Mouse (Mus musculus): Measurements from ENCODE around the gene Tnks2. TPM values are rescaled to one million over a fixed set of nuclear protein-coding genes. Genes with fewer than 3 reads are reported as not detected.

The Tnks2 gene
- polyA plus RNA-seq, 1 experiment, result 56.5 TPM

DNA sequence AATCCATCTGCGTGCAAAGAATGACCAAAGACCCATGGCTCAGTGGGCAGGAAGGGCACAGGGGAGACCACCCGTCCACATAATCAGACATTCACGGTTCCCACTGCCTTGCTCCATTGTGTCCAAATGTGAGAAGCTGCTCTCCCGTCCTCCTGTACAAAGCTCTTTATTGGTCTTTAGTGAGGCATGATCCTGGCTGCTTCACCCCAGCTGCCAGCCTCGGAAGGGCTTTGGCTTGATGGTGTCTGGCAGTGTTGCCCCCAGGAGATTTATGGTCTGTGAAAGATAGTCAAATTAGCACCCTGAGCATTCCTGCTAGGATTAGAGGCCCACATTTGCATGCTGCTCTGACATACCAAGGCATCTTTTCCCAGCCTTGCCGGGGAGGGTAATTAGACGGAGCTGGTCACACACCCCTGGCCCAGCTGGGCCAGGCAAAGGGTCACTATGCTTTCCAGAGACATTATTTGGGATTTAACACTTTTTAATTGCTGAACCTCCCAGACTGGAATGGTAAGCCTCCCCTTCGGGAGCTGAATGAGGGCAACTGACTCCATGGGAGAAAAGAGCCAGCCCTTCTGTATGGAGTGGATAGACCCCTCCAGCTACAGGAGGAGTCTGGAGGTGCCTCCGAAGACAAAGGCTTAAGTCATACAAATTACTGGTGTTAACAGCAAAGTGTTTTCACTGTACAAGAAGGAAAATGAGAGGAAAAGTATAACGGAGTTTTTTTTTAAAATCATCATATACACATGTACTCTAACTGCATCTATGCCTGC lies 62.9 kb downstream of the Tnks2 start:
- DNase-seq (ENCODE audit: low spot score), result no peak

DNA sequence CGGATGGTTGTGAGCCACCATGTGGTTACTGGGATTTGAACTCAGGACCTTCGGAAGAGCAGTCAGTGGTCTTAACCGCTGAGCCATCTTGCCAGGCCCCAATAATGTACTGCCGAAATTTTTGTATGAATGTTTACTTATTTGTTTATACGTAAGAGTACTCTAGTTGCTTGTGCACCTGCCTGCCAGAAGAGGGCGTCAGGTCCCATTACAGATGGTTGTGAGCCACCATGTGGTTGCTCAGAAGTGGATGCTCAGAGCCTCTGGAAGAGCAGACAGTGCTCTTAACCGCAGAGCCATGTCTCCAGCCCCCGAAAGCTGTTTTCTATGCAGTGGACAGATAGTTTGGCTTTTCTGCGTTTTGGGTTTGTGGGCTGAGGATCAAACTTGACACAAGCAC lies 63.7 kb downstream of the Tnks2 start:
- no peak for DNase-seq (ENCODE audit: low spot score)

- no peak for DNase-seq (ENCODE audit: low spot score)
Observed at GRCm38 (mm10) chr19:36903377-36903776, 69.3 kb downstream of the Tnks2 start.

DNA sequence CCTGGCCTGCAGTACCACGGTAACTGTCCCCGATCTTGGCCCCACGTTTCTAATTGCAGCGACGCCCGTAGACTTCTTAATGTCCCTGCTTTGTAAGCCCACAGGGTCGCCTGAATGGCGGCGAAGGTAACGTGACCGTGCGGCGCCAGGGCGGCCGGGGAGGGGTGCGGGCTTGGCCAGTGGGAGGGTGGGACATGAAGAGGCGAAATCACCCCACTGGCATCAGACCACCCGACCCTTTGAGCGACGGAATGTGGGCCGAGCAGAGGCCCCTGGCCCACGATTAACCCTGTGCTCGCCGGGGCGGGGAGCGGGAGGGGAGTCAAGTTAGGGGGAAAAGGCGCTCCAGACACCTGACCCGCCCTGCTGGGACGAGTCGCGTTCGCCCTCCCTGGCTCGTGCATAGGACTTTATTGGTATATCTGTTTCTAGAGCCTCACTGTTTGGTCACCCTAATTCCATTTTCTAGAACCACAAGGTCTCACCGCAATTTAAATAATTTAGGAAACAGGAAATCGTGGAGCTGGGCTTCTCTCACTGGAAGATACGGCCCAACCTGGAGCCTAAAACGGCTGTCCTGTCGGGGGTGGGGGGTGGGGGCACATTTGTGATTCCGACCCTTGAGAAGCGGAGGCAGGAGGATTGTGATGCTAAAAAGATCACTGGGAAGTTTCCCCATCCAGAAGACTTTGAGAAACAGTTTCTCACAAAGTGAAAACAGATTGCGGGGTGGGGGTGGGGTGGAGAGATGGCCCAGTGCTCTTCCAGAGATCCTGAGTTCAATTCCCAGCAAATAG lies 70.4 kb downstream of the Tnks2 start:
- DNase-seq (ENCODE audit: low spot score), result no peak

GRCm38 (mm10) chr19:36909150-36909549 lies 75.1 kb downstream of the Tnks2 start:
- DNase-seq (ENCODE audit: low spot score), result no peak

DNA sequence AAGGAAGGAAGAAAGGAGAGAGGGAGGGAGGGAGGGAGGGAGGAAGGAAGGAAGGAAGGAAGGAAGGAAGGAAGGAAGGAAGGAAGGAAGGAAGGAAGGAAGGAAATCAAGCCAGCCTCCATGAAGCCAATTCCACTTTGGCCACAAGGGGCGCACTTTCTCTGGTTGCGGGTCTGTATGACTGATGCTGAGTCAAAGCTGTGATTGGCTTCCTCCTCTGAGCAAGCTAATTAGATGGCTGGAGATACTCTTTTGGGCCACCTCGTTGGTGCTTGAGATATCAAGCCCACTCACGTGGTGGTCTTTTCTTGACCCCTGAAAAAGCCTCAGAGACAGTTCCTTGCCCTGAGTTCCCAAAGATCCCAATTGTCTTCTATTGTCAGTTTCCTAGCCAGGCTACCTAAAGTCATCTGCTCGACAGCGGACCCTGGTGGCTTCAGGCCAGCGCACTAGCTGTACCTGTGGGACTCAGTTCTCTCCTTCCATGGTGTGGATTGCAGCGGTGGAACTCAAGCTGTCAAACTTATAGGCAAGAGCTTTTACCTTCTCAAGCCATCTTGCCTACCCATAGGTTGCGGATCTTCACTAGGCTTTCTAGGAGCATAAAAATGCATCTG lies 75.8 kb downstream of the Tnks2 start:
- no peak for DNase-seq (ENCODE audit: low spot score)

DNA sequence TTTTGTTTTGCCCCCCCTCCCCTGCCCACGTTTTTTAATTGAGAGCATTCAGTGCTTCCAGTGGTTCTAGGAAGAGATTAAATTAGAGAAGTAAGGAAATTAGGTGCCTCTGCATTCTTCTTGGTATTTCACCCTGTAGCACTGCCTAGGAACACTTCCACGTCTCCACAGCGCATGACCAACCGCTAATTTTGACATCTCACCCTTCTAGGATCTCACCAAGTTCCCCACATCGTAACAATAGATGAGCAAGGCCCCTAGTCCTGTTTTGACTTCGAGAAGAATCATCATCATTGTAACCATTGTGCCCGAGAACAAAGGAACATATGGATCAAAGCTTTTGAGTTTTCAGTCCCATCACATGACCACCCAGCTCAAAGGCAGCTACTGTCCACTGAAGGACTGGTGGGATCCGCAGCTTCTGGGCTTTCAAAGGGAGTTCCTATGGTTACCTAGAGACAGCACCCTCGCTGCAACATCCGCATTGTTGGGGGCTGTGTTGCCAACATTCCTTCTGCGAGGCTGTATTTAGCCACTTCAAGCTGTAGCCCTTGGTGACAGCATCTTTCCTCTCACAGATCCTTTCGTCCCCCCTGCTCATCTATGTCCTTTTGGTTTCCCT lies 76.5 kb downstream of the Tnks2 start:
- DNase-seq (ENCODE audit: low spot score), result no peak

GRCm38 (mm10) chr19:36913064-36913463 lies 79.0 kb downstream of the Tnks2 start:
- DNase-seq (ENCODE audit: low spot score), result no peak

GRCm38 (mm10) chr19:36916206-36916605 lies 82.2 kb downstream of the Tnks2 start:
- DNase-seq (ENCODE audit: low spot score), result no peak

- no peak for DNase-seq (ENCODE audit: low spot score)
Observed at GRCm38 (mm10) chr19:36916876-36917389, 82.9 kb downstream of the Tnks2 start.

GRCm38 (mm10) chr19:36918441-36919301 lies 84.6 kb downstream of the Tnks2 start:
- DNase-seq (ENCODE audit: low spot score), result peak; percentile 64

DNA sequence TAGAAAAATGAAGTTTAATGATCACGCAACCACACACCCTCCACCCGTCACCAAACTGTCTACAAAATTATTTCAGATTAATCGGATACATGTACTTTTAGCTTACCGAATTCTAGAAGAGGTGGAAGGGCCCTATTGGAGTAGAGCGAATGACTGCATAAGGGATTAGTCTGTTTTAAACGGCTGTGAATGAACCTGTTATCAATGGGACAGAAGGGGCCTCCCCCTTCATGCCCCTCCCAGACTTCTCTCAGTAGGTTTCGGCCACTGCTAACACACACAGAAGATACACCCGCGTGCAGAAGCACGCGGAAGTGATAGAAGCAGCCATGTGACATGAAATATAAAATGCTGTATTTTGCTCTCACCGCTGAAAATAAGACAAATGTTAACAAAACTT lies 85.4 kb downstream of the Tnks2 start, which contains the start of gene Fgfbp3:
TSS of gene Fgfbp3 (minus strand) at position 150 of the 400 bp plus-strand sequence.
- DNase-seq (ENCODE audit: low spot score), result no peak

DNA sequence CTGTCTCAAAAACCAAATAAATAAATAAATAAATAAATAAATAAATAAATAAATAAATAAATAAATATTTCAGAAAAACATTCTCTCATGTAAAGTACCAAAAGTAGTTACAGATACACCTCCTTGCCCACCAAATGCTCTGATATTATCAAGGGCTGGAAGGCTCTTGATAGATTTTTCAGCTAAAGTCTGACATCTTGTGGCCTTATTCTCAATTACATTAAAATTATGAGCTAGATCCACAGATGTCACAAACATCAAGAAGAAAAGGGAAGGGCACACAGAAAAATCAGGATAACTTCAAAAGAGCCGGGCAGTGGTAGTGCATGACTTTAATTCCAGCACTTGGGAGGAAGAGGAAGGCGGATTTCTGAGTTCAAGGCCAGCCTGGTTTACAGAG lies 88.0 kb downstream of the Tnks2 start:
- DNase-seq (ENCODE audit: low spot score), result no peak

- no peak for DNase-seq (ENCODE audit: low spot score)
Observed at GRCm38 (mm10) chr19:36922936-36923335, 88.9 kb downstream of the Tnks2 start.

DNA sequence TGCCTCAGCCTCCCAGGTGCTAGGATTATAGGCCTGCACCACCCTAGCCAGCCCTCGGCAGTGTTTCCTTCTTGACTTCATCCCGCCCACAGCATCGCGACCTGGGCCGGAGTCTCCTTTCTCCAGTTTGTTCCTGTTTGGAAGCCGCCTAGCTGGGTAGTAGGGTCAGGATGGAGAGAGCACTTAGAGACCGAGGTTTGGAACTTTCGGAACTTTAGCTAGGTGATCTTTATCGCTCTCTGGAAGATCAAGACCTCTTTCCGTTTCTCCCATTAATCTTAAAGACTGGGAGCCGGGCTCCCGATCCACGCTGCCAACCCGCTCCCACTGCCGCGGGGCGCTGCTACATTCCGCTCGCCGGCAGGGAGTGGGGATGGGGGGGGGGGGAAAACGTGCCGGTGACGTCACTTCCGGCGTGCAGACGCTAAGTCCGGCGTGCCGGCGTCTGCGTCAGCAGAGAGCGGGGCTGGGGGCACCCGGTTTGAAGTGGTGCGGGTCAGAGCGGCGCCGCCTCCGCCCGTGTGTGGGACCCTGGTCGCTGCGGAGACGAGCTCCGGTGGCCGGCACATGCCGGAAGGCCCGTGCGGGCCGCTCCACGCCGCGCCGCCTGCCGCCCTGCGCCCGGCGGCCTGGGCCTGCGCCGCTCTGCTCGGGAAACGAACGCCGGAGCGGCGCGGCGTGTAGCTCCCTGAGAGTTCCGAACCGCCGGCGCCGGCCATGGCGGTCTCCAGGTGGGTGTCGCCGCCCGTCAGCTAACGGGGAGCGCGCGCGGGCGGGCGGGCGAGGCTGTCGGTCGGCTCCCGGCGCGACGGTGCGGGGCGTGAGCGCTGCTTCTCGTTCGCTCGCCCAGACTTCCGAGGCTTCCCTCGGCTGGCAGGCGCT lies 91.9 kb downstream of the Tnks2 start, which contains the start of gene Btaf1:
TSS of gene Btaf1 (plus strand) at position 409 of the 882 bp plus-strand sequence.
- peak; percentile 82 for DNase-seq (ENCODE audit: low spot score)

- no peak for DNase-seq (ENCODE audit: low spot score)
Observed at GRCm38 (mm10) chr19:36926553-36927236, 92.7 kb downstream of the Tnks2 start.

- DNase-seq (ENCODE audit: low spot score), result no peak
Observed at GRCm38 (mm10) chr19:36927800-36928361, 93.8 kb downstream of the Tnks2 start.

- no peak for DNase-seq (ENCODE audit: low spot score)
Observed at GRCm38 (mm10) chr19:36929816-36930215, 95.8 kb downstream of the Tnks2 start.

DNA sequence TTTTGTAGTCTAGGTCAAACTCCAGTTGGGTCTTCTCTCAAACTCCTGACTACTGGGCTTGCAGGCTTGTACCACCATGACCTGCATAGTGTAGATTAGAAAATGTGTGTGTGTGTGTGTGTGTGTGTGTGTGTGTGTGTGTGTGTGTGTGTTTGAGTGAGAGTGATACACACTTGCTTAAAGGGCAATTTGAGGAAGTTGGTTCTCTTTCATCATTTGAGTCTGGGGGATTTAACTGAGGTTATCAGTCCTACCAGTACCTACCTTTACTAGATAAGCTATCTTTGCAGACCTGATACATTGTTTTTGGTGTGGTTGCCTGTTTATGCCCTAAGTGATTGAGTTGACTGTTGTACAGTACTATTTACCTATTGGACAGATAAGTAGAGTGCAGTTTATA lies 98.1 kb downstream of the Tnks2 start:
- DNase-seq (ENCODE audit: low spot score), result no peak

Measured in urinary bladder, adult 2 months (tissue).